Mouse (Mus musculus) cortical plate, adult 2 months (tissue): ENCODE results near the gene Ndrg3. TPM values are rescaled to one million over a fixed set of nuclear protein-coding genes. Genes with fewer than 3 reads are reported as not detected.
"Not testable (repeated sequence)": the region's sequence is repeated elsewhere in the genome, so short reads cannot be mapped to it uniquely, and the experiment has no call there.

Source experiments
- H3K27ac ChIP-seq: fragments of 200-500 bp; 2 replicates; pipeline ENCODE4 v1.5.1; 2012; ENCODE audit warnings: low read length, control low read depth, inconsistent platforms; ENCODE audit not compliant: insufficient read depth
- H3K4me1 ChIP-seq: fragments of 200-500 bp; 2 replicates; pipeline ENCODE4 v1.6.1; 2011; ENCODE audit warnings: low read length; ENCODE audit not compliant: control insufficient read depth, insufficient read depth
- H3K4me3 ChIP-seq: fragments of 200-500 bp; 2 replicates; pipeline ENCODE4 v1.5.1; 2011; ENCODE audit warnings: mild to moderate bottlenecking, low read length, control low read depth; ENCODE audit not compliant: insufficient read depth
- CTCF ChIP-seq: fragments of 200-500 bp; IDR thresholded peaks from 2 replicates; pipeline ENCODE4 v1.5.1; 2011; ENCODE audit warnings: mild to moderate bottlenecking, control low read depth, low read length; ENCODE audit not compliant: insufficient read depth; ENCODE audit errors: extremely low read depth
- POLR2A ChIP-seq: fragments of 200-500 bp; IDR thresholded peaks from 2 replicates; pipeline ENCODE4 v1.6.1; 2011; ENCODE audit warnings: mild to moderate bottlenecking, low read length, control low read depth; ENCODE audit not compliant: insufficient read depth; ENCODE audit errors: extremely low read depth
- polyA plus RNA-seq: library from polyadenylated mRNA; depleted of rRNA; stranded (reverse); fragments of >200 nt; gene quantifications from 2 replicates; pipeline ENCODE4 v1.2.3, GENCODE M21; 2012

The Ndrg3 gene
- polyA plus RNA-seq, 1 experiment, result 585 TPM

- TF ChIP-seq POLR2A (no peak), CTCF (no peak)
- peak overlapping the region; percentile 75 for H3K27ac ChIP-seq
- peaks cover 8% of the 10 kb centered on the region for H3K4me1 ChIP-seq
- no peak overlapping the region for H3K4me3 ChIP-seq
These were observed 95.4 kb downstream of the Ndrg3 start for GRCm38 (mm10) chr2:156896384-156896914.

DNA sequence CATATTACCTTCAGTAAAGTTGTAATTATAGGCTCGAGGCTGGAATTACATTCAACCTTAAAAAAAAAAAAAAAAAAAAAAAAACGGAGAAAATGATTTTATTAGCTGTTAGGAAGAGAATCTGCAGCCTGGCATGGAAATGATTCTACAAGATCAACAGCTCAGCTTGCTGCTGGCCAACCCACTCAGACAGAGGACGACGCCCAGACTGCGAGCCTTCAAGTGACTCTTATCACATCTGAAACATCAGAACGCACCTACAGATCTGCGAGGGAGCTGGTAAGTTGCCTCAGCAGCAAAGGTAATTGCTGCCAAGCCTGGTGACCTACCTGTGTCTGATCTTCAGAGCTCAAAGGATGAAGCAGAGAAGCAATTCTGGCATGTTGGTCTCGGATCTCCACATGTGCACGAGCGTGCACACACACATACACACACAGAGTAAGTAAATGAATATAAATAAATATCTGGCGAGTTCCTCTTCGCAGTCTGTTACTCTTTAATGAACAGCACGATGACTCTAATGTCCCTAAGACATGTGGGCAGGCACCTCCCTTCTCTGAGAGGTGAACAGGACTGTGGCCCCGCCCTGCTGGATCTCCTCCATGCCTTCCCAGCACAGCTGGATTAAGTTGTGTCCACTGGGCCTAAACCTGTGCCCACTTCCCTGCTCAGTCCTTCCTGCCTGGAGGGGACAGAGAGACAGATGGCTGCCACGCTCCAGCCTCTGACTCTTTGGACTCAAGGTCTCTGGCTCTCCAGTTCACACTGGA is 97.2 kb downstream of the Ndrg3 start:
- H3K27ac ChIP-seq, result no peak overlapping the region
- H3K4me1 ChIP-seq, result peaks cover 8% of the 10 kb centered on the region
- TF ChIP-seq CTCF, result no peak
- TF ChIP-seq POLR2A, result no peak
- H3K4me3 ChIP-seq, result no peak overlapping the region

- peaks cover 3% of the 10 kb centered on the region; the same call in 1 of the 2 replicates for H3K4me1 ChIP-seq
- no peak for TF ChIP-seq POLR2A
- no peak for TF ChIP-seq CTCF
- no peak overlapping the region for H3K4me3 ChIP-seq
- H3K27ac ChIP-seq, result no peak overlapping the region
These were observed 99.0 kb downstream of the Ndrg3 start for GRCm38 (mm10) chr2:156892821-156893220.

DNA sequence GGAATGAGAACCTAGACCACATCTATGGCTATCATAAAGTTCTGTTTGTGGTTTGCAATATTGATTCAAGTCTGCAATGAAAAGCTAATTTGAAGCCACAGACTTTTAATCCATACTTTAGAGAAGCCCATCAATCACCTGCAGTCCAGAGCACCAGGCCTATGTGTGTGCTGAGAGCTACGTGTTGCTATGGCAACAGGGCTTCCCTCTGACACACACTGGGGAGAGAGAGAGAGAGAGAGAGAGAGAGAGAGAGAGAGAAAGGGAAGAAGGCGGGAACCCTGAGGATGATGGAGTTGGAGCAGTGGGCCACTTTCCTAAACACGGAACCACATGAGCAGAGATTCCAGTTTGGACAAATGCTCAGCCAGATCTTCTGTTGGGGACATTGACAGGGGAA is 99.6 kb downstream of the Ndrg3 start:
- no peak for TF ChIP-seq CTCF
- TF ChIP-seq POLR2A, result no peak
- Histone ChIP-seq H3K4me3 (no peak overlapping the region), H3K27ac (no peak overlapping the region), H3K4me1 (peaks cover 1% of the 10 kb centered on the region; the same call in 1 of the 2 replicates)

GRCm38 (mm10) chr2:156888490-156888889 is 103.4 kb downstream of the Ndrg3 start:
- Histone ChIP-seq H3K27ac (no peak overlapping the region), H3K4me1 (no peaks in the 10 kb centered on the region), H3K4me3 (no peak overlapping the region)
- TF ChIP-seq POLR2A, result no peak
- no peak for TF ChIP-seq CTCF

- Histone ChIP-seq H3K4me3 (no peak within 1 kb of the TSS), H3K27ac (no peak within 1 kb of the TSS), H3K4me1 (no peaks in the 10 kb centered on the region)
- TF ChIP-seq CTCF, result no peak
- no peak for TF ChIP-seq POLR2A
These were observed 104.8 kb downstream of the Ndrg3 start, which contains the start of gene Sla2 for GRCm38 (mm10) chr2:156887017-156887416. TSS of gene Sla2 (minus strand) at chr2:156887192.

DNA sequence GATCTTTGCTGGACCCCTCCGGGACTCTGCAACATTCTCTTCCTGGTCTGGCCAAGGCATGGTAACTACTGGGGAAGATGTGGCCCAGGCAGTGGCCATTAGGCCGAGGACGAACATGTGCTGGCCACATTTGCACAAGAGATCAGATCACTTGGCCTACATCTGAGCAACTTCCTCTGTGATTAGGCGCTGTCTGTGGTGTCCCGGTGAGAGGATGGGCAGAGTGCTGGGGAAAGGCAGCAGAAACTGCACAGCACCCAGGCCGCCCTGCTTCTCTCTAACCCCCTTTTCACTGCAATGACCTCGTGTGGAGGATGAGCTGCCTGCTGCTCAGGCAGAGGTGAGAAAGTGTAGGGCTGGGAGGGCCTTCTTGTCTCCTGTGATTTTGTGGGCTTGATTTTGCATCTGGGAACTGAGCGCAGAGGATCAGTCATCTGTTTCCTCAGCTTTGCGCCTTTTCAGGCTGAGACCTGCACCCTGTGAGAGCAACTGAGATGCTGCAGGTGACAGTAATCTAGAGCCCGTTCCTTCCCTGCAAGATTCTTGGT is 105.7 kb downstream of the Ndrg3 start:
- H3K4me1 ChIP-seq, result no peaks in the 10 kb centered on the region
- H3K4me3 ChIP-seq, result no peak overlapping the region
- H3K27ac ChIP-seq, result no peak overlapping the region
- TF ChIP-seq CTCF, result no peak

DNA sequence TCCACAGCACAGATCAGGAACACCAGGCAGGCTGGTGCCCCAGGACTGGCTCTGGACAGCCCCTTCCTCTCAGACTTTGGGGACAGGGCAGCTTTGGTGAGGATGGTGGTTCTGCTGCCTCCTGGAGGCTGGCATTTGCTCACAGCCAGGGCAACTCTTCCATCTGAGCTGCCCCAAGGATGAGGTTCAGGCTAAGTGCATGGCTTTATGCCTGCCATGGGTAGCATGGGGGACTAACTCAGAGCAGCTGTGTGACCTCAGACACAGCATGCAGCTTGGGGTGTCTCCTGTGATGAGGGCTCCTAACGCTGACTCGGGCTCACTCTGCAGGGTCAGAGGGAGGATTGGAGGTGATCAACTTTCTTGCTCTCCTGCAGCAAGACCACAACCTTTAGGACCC is 106.2 kb downstream of the Ndrg3 start:
- not testable (repeated sequence) for H3K4me1 ChIP-seq, H3K27ac ChIP-seq, H3K4me3 ChIP-seq

DNA sequence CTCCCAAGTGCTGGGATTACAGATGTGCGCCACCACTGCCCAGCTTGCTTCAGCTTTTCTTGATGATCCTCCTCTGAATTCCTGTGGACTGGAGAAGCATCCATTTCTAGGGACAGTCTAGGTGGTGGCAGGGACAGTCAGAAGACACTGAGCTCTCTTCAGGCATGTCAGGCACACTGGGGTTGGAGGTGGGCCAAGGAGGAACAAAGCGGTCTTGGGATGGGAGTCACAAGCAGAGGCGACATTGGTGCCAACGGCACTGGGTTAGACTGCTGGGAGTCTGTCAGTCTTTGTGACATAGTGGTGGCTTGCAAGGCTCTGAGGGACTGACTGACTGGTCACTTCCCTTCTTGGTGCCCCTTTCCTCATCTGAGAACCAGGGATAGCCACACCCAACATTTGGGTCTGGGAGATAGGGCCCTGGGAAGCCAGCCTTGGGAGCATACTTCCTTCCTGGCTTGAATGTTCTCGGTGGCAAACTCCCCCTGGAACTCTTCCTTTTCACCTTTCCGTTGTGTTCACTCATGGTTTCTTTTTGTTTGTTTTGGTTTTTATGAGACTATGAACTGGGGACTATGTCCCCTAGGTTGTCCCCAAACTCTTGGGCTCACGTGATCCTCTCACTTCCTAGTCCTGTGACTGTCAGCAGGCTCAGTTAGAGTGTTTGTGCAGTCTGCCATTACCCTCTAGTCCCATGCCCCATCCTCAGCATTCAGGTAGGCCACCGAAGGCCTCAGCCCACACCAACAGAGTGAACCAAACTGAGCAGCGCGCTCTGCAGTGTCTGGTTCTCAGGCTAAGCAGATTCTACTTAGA is 107.3 kb downstream of the Ndrg3 start:
- Histone ChIP-seq H3K4me1 (no peaks in the 10 kb centered on the region), H3K27ac (no peak overlapping the region), H3K4me3 (no peak overlapping the region)
- TF ChIP-seq CTCF (no peak), POLR2A (no peak)

DNA sequence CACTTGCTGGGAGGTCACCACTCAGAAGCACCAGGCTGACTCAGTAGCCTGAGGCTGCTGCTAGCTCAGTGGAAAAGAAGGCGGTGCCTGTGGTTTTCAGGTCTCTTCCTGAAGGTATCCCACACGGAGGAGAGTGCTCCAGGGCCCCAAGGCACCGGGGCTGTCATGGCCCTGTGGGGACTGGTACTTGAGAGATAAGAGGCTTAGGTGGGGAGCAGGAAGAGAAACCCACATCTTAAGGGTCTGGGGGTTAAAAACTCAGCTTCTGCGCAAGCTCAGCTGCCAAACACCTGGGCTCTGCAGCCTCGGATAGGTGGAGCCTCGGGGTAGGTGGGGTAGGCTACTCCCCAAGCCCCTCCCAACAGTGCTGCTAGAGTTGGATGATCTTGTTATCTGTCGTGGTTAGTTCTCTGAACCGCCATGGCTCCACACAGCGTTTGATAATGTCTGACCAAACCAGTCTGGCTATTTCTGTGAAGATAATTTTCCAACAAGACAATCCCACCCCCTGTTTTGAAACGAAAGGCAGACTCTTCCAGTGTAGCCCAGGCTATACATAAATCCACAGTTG is 109.3 kb downstream of the Ndrg3 start:
- TF ChIP-seq POLR2A (no peak), CTCF (no peak)
- no peak overlapping the region for H3K4me3 ChIP-seq
- no peaks in the 10 kb centered on the region for H3K4me1 ChIP-seq
- no peak overlapping the region for H3K27ac ChIP-seq
